Mouse (Mus musculus) liver, postnatal 0 days (tissue): ENCODE results near the gene Pdhb.

Source experiments
- CTCF ChIP-seq: sonication (generic); IDR thresholded peaks from 2 replicates; pipeline ENCODE4 v1.5.1; 2016; ENCODE audit warnings: antibody characterized with exemption, low read depth
- EP300 ChIP-seq: IDR thresholded peaks from 2 replicates; pipeline ENCODE4 v1.6.1; 2016; ENCODE audit warnings: antibody characterized with exemption, low read depth, mild to moderate bottlenecking

- TF ChIP-seq CTCF (no peak), EP300 (no peak)
Observed at GRCm38 (mm10) chr14:8220912-8221311, 48.1 kb upstream of the Pdhb start.
